Mouse (Mus musculus) brain, adult 2 months (tissue): ENCODE measurements around the gene Mpv17l2.

Experiments used
- DNase-seq: peaks from one replicate; pipeline ENCODE4 v3.0.0; 2011; ENCODE audit warnings: low read depth, low spot score

Mpv17l2 gene

DNA sequence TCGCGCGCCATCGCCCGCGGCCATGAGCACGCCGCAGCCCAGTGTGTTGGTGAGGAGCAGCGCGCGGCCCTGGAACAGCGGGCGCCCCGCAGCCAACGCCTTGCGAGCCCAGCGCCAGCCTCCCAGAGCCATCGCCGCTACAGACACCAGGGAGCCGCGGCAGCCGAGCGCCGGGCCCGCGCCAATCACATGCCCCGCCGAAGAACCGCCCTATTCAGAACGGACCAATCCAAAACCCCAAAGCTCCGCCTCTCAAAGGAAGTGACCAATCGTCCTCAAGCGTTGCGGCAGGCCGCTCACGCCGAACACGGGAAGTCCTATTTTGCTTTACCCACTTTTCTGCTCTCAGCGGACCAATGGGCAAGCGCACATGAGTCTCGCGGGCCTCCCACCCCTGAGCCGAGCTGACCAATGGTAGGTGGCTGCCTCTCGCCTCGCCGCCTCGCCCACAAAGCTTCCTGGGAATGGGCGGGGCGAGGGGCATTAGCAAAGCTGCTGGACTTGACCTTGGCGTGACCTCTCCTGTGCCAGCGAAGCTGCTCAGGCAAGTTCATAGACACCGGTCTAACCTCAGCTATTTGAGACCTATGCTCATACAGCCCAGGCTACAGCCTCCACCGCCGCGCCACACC is at the start of gene Mpv17l2:
TSS of gene Mpv17l2 (minus strand) at position 172 of the 632 bp plus-strand sequence.
- peak; percentile 100 for DNase-seq

DNA sequence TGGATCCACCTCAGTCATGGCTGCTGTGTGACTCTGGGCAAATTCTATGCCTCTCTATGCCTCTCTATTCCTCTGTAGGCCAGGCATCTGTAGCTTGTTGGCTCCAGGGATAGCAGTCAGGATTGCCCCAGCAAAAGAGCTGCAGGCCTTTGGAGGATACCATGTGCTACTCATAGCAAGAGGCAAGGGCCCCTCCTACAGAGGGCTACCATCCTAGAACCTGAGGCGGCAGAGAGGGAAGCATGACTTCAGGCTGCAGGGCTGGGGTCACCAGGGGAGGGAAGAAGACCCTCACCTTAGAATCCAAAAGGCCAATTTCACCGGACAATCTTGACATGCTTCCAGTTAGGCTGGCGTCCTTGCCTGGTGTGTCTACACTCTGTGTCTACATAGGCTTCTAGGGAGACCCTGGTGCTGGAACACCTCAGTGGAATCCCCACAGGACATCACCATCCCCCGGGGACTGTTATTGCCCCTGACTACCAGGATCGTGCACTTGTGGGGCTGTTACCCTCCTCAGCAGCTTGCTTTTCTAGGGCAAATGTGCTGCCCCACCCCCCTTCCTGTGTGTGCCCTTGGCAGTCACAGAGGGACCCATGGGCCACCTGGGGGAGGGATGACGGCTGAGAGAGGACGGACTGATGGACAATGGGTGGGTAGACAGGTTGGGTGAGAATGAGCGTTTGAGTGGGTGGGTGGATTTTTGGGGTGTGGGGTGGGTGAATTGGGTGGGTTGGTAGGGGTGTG is 48.4 kb upstream of the Mpv17l2 start:
- no peak for DNase-seq

DNA sequence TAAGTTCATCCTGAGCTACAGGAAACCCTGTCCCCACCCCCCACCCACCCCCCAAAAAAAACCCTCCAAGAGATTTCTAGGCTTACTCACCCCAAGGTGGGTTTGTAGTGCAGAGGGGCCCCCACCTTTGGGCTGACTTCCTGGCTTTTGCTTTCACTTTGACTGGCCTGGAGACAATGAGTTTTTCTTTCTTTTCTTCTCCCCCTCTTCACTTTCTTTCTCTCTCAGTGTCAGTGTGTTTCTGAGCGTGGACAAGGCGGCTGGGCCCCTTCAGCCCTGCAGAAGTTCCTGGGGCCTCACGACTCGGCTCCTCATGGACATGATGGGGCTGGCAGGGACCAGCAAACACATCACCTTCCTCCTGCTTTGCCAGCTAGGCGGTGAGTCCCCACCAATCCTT is 47.5 kb upstream of the Mpv17l2 start, which contains the start of gene Il12rb1:
TSS of gene Il12rb1 (plus strand) at position 211 of the 400 bp plus-strand sequence.
- no peak for DNase-seq

DNA sequence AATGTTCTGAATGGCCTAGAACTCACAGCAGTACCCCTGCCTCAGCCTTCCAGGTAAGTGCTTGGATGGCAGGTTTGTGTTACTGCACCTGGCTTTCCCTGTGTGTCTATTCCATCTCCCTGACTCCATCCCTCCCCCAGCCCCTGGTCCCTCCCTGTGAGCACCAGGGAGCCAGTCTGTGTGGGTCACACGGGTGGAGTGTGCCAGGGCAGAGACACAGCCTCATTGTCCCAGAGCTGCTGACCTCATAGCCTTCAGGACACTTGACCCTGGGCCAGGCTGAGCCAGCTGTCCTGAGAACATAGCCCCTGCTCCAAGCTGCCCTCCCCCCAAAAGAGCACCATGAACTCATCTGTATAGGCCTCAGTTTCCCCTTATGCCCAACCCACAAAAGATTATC is 46.6 kb upstream of the Mpv17l2 start:
- peak; percentile 91 for DNase-seq

DNA sequence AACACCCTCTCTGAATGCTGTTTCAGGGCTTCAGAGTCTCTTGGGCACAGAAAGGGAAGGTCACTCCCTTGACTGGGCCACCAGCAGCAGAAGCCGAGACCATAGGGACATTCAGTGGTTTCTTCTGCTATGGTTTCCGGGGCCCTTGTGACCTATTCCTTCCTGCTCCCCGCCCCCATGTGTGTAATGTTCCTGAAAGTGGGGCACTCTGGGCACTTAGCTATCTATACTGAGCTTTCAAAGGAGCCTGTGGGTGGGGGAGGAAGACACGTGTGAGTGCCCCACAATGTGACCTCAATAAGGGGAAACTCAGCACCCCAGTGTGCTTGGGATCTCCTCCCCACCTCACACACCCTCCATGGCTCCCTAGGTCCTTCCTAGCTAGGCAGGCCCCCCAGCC is 45.8 kb upstream of the Mpv17l2 start:
- DNase-seq, result no peak

- peak; percentile 91 for DNase-seq
Measured at GRCm38 (mm10) chr8:70804481-70805206, 43.9 kb upstream of the Mpv17l2 start, which contains the start of gene Mast3. Gene Mast3 (minus strand): TSS chr8:70805054.

DNA sequence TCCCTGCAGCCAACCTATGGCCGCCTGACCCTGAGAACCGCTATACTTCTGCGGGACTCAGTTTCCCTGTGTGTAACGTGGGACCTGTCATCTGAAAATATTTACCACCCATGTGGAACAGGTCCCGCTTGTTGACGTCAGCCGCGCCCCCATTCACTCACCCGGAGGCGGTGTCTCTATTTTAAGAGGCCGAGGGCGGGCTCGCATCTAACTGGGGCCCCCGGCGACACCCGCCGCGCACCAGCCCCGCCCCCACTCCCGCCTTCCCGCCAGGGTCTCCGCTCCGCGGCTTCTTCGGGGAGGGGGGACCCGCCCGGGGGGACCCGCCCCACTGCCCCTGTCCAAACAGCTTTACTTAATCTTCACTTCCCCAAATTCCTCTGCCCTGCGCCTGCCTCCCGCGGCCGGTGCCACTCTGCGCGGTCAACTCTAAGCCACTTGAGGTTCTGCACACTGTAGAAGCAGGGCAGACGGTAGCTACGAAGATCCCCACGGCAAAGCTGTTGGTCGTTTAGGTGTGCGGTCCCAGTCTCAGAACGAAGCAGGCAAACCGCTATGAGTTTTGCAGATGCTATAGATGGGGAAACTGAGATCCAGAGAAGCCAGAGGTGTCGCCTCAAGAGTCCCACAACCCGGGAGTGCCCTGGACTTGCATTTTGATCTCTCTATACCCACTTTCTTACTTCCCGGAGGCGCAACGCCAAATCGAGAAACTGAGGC is 43.2 kb upstream of the Mpv17l2 start:
- DNase-seq, result peak; percentile 68

DNA sequence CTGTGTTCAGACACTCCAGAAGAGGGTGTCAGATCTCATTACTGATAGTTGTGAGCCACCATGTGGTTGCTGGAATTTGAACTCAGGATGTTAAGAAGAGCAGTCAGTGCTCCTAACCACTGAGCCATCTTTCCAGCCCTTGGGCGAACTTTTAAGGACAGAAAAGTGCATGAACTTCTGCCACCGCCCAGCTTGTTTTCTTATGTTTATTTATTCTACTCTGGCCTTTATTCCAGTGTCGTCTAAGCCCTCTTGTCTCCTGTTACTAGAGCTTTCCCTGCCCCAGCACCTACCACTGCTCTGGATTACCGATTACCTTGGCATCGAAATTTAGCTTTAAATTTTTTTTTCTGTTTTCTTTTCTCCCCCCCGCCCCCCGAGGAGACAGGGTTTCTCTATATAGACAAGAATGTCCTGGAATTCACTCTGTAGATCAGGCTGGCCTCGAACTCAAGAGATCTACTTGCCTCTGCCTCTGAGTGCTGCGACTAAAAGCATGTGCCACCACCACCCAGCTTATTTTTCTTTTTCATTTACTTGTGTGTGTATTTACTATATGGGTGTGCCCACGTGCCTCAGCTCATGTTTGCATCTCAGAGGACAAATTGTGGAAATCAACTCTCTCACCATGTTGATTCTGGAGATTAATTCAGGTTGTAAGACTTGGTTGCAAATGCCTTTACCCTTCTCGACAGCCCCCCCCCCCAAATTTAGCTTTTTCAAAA is 42.2 kb upstream of the Mpv17l2 start:
- no peak for DNase-seq

DNA sequence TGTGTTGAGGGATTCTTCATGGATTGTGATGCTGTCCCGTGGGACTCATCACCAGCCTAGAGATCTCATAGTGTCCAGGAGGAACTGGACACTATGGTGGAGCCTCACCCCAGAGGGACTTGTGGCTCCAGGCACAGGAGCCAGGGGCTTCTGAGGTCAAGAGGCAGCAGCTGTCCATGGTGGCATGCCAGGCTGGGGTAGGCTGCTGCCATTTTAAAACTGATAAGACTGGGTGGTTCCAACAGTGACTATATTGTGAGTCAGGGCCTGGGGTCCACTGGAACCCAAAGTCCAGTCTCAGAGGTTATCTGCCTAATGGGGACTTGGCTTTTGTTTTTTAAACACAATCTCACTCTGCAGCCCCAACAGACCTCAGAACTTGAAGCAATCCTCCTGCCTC is 41.1 kb upstream of the Mpv17l2 start:
- no peak for DNase-seq

DNA sequence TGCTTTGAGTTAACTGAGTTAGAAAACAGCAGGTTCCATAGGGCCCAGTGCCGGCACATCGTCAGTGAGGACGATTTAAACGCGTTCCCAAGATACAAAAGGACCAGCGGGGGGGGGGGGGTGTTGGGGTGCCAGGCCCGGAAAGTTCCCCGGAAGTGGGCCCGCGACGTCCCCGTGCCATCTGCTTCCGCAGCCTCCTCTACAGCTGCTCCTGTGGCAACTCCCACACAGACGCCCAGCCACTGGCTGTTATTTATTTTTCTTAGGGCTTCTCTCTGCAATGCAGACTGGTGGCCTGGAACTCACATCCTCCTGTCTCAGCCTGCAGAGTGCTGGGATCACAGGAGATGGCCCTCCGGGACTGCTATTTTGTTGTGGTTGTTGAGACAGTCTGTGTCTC is 40.4 kb upstream of the Mpv17l2 start:
- DNase-seq, result peak; percentile 85

DNA sequence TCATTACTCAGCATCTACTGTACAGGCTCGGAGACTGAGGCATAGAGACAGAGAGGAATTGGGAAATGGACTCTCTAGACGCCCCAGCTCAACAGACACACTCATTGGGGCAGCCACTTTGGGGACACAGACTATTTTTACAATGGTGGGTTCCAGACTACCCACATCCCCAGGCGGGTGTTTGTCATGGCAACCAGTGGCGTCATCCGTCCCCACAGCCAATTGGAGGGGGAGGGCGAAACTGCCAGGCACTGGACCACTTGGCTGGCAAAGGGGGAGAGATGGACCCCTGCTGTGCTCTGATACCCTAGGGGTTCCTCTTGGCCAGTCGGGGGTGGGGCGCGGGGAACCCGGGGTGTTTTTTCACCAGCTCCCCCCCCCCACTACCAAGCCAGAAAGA is 39.9 kb upstream of the Mpv17l2 start:
- DNase-seq, result peak; percentile 73

GRCm38 (mm10) chr8:70798281-70798680 is 37.5 kb upstream of the Mpv17l2 start:
- DNase-seq, result peak; percentile 90

DNA sequence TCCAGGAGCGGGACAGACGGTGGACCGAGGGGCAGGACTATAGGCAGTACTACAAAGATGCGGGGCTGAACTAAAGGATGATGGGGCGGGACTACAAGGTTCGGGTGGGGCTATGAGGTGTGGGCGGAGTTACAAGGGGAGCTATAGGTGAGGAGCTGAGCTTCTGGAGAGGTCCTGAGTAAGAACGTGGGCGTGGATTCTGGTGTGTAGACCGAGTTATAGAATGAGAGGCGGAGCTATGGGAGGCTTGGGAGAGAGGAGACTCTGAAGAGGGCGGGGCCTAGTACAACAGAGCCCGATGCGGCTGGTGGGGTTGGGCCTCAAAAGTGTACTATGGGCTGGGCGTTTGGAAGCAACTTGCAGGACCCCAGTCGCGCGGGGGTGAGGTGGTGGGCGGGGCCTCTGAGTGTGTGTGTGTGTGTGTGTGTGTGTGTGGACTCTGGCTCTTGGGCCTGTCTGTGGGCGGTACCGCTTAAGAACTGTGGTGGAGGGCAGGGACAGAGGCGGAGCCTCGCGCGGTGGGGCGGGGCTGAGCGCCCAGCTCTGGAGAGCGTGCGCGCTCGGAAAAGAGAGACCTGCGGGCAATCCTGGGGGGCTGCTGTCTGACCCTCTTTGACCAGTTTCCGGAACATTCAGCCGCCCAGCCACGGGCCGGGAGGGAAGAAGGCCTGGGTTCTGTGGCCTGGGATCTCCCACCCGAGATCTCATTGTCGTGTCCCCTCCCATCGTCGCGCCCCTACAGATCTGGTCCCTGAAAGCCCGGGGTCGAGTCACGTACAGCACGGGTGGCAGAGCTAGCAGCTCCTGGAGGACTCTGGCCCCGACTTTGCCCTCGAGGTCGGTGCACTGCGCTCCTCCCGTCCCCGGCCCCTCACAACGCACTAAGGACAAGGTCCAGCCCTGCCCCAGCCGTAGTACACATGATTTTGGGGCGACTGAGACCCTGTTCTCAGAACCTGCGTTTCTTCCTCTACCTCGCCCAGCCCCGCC is 36.6 kb upstream of the Mpv17l2 start:
- DNase-seq, result peak; percentile 97

- DNase-seq, result no peak
Measured at GRCm38 (mm10) chr8:70796403-70797080, 35.8 kb upstream of the Mpv17l2 start.

GRCm38 (mm10) chr8:70795370-70795769 is 34.6 kb upstream of the Mpv17l2 start:
- DNase-seq, result no peak

DNA sequence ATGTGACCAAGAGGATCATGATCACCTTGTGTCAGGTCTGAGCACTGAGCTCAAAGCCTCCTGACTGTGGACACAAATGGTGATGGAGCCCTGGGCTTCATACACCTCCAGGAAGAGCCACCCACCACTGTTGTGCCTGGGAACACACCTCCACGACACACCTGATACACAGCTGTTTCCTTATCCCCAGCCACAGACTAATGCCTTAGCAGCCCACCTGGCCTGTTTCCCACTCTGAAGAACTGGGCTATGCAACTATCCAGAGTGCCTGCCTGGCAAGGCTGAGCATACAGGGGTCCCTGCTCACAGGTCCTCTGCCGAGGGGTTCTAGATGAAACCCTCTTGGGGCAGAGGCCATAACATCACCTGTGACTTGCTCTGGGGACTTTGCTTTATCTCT is 33.5 kb upstream of the Mpv17l2 start:
- DNase-seq, result no peak

GRCm38 (mm10) chr8:70792700-70793099 is 32.0 kb upstream of the Mpv17l2 start:
- DNase-seq, result no peak

GRCm38 (mm10) chr8:70791975-70792691 is 31.4 kb upstream of the Mpv17l2 start:
- DNase-seq, result peak; percentile 97

GRCm38 (mm10) chr8:70791294-70791701 is 30.6 kb upstream of the Mpv17l2 start:
- DNase-seq, result peak; percentile 73
